8 mouse cellular contexts compared by ENCODE assay signal in genomic region chr8:123290166-123290565, GRCm38 (mm10). TPM values are rescaled to one million over a fixed set of nuclear protein-coding genes. Genes with fewer than 3 reads are reported as not detected.
DNase-seq lines count a peak whose midpoint lies in the region; ATAC-seq and TF ChIP-seq lines count a peak whose summit lies in the region.

No protein-coding gene starts in this region.

- intact Hi-C loops in left cerebral cortex, adult 2 months (cut with DNase I) = no loop called here

- ATAC-seq in cerebellum, adult (ENCODE audit: insufficient number of reproducible peaks, low FRiP score, low TSS enrichment) = no peak
- ATAC-seq in granulocyte monocyte progenitor cell, adult 5-6 weeks (replicated peaks; ENCODE audit: poor library complexity, severe bottlenecking) = peak; percentile 73; the same call in 1 of the 2 replicates
- peak; percentile 78 for ATAC-seq in neutrophil, adult 5-6 weeks (ENCODE audit: extremely low read depth, insufficient number of reproducible peaks, low FRiP score, poor library complexity, severe bottlenecking)

- no peak for TF ChIP-seq EP300 in MEL (IDR thresholded peaks at IDR 0.05; ENCODE audit: low read depth in 1 of 2, low read length in 2 of 2)

- peak; percentile 66 for TF ChIP-seq RAD21 in MEL (IDR thresholded peaks at IDR 0.05; ENCODE audit: low read depth, low read length)

- no peak overlapping the region for H3K9ac ChIP-seq in MEL (ENCODE audit: control insufficient read depth, low read depth, low read length, poor library complexity, severe bottlenecking)

- no peaks in the 10 kb centered on the region for H3K79me2 ChIP-seq in MEL (ENCODE audit: control insufficient read depth, insufficient read depth, low read length, poor library complexity)

- no peak overlapping the region for H3K4me3 ChIP-seq in left cerebral cortex, adult 2 months
- H3K4me3 ChIP-seq in MEL (ENCODE audit: control insufficient read depth in 1 of 2, insufficient read depth in 1 of 2, low read depth in 2 of 2, low read length in 2 of 2) = no peak overlapping the region

- no peaks in the 10 kb centered on the region for H3K4me1 ChIP-seq in MEL (ENCODE audit: control insufficient read depth in 1 of 2, insufficient read depth in 2 of 2, low read length in 2 of 2)

- no peaks in the 10 kb centered on the region for H3K9me3 ChIP-seq in MEL (replicated peaks; ENCODE audit: insufficient read depth, low read length)

- no peaks in the 10 kb centered on the region; a peak in 1 of 4 replicates for H3K36me3 ChIP-seq in MEL (ENCODE audit: control insufficient read depth in 1 of 2, insufficient read depth in 2 of 2, low read length in 2 of 2)

- no peaks in the 10 kb centered on the region for H3K27me3 ChIP-seq in MEL (ENCODE audit: control insufficient read depth in 1 of 2, insufficient read depth in 2 of 2, low read length in 2 of 2)

- DNase-seq in cerebellum, postnatal 25 days = peak; percentile 22 to 62
- DNase-seq in left cerebral cortex, adult 2 months (ENCODE audit: extremely low spot score in 1 of 2, low spot score in 2 of 2) = no peak
- DNase-seq in left cerebral cortex, adult 11 months (ENCODE audit: low spot score) = no peak
- peak; percentile 57 for DNase-seq in MEL (ENCODE audit: low read depth, low spot score)
- no peak for DNase-seq in gastrocnemius, adult 8-10 months (ENCODE audit: low spot score in 2 of 2)

- peak; percentile 45 for TF ChIP-seq CTCF in left cerebral cortex, adult 2 months (IDR thresholded peaks at IDR 0.05)
- peak; percentile 56 to 80 (median 72) for TF ChIP-seq CTCF in MEL (IDR thresholded peaks at IDR 0.05 in 2 of 3, conservative IDR thresholded peaks at IDR 0.05 in 1 of 3; ENCODE audit: control insufficient read depth in 1 of 3, insufficient read depth in 1 of 3, low read depth in 2 of 3, low read length in 3 of 3, poor library complexity in 1 of 3, severe bottlenecking in 1 of 3)

- no peak for TF ChIP-seq POLR2A in MEL (IDR thresholded peaks at IDR 0.05; ENCODE audit: control insufficient read depth in 1 of 2, insufficient read depth in 1 of 2, low read depth in 1 of 2, low read length in 2 of 2, poor library complexity in 1 of 2)

- no peak overlapping the region for H3K27ac ChIP-seq in left cerebral cortex, adult 2 months
- H3K27ac ChIP-seq in MEL (ENCODE audit: control insufficient read depth, low read depth, low read length) = no peak overlapping the region

TF ChIP-seq in MEL, 35 proteins besides CTCF, POLR2A, EP300 and RAD21:
- TF ChIP-seq SMC3 (IDR thresholded peaks at IDR 0.05; ENCODE audit: low read depth, low read length) (peak; percentile 52), BHLHE40 (IDR thresholded peaks at IDR 0.05; ENCODE audit: borderline replicate concordance, low read depth, low read length) (no peak), UBTF (IDR thresholded peaks at IDR 0.05; ENCODE audit: borderline replicate concordance, insufficient read depth, low read depth, low read length) (no peak), TAL1 (IDR thresholded peaks at IDR 0.05; ENCODE audit: low read length) (no peak), NRF1 (IDR thresholded peaks at IDR 0.05; ENCODE audit: insufficient read depth, low read depth, low read length, poor library complexity, severe bottlenecking) (no peak), E2F4 (IDR thresholded peaks at IDR 0.05; ENCODE audit: borderline replicate concordance, low read depth, low read length) (no peak), ZC3H11A (IDR thresholded peaks at IDR 0.05; ENCODE audit: low read depth, low read length) (peak; percentile 44), MAZ (IDR thresholded peaks at IDR 0.05; ENCODE audit: low read depth, low read length) (no peak), ZMIZ1 (IDR thresholded peaks at IDR 0.05; ENCODE audit: low read depth, low read length) (no peak), RCOR1 (IDR thresholded peaks at IDR 0.05; ENCODE audit: low read depth, low read length) (no peak), ZKSCAN1 (IDR thresholded peaks at IDR 0.05; ENCODE audit: low read depth, low read length) (no peak), USF2 (IDR thresholded peaks at IDR 0.05; ENCODE audit: borderline replicate concordance in 1 of 2, insufficient read depth in 1 of 2, low read depth in 1 of 2, low read length in 2 of 2) (no peak), TBP (IDR thresholded peaks at IDR 0.05; ENCODE audit: low read depth, low read length) (no peak), MYB (IDR thresholded peaks at IDR 0.05; ENCODE audit: low read depth, low read length) (no peak), POLR2AphosphoS5 (IDR thresholded peaks at IDR 0.05; ENCODE audit: borderline replicate concordance, low read depth, low read length) (no peak)

RNA-seq across cellular contexts. Expression of gene Fanca, which starts 28.2 kb away (rescaled TPM):
- total RNA-seq in left cerebral cortex, adult 2 months (2021) = 1 to 10 TPM; 3.1 to 3.7 TPM
- 22.9 and 32.2 TPM in 2 replicates for total RNA-seq in MEL (2012; rRNA removed)
- 10 to 100 TPM in 1 of 2 experiments, not detected in 1; 75.9 TPM for polyA plus RNA-seq in MEL (2012; ENCODE audit: insufficient read depth in 1 of 2, insufficient read length in 2 of 2, low read depth in 1 of 2, low replicate concordance in 2 of 2, missing spikeins in 1 of 2)
- total RNA-seq in granulocyte monocyte progenitor cell, adult 5-6 weeks (2014; fragmentation: Nextera tagmentation) = 52.0 and 70.0 TPM in 2 replicates
- 30.2 and 39.5 TPM in 2 replicates for total RNA-seq in granulocyte monocyte progenitor cell, adult 5-6 weeks (2017)
- 26.8 and 30.6 TPM in 2 replicates for total RNA-seq in neutrophil, adult 5-6 weeks (2017)
- total RNA-seq in gastrocnemius, adult 8-10 months (2022) = not detected

RNA-seq across cellular contexts. Expression of gene Vps9d1, which starts 36.0 kb away (rescaled TPM):
- total RNA-seq in left cerebral cortex, adult 2 months (2021) = 10 to 100 TPM; 53.3 to 63.0 TPM
- total RNA-seq in MEL (2012; rRNA removed) = 3.0 and 4.4 TPM in 2 replicates
- polyA plus RNA-seq in MEL (2012; ENCODE audit: insufficient read depth in 1 of 2, insufficient read length in 2 of 2, low read depth in 1 of 2, low replicate concordance in 2 of 2, missing spikeins in 1 of 2) = 10 to 100 TPM in 1 of 2 experiments, not detected in 1; 12.2 TPM
- total RNA-seq in granulocyte monocyte progenitor cell, adult 5-6 weeks (2014; fragmentation: Nextera tagmentation) = 14.1 and 19.6 TPM in 2 replicates
- total RNA-seq in granulocyte monocyte progenitor cell, adult 5-6 weeks (2017) = 11.9 and 20.8 TPM in 2 replicates
- 43.6 and 53.3 TPM in 2 replicates for total RNA-seq in neutrophil, adult 5-6 weeks (2017)
- total RNA-seq in gastrocnemius, adult 8-10 months (2022) = 10 to 100 TPM; 13.7 to 22.6 (median 21.7) TPM

RNA-seq across cellular contexts. Expression of gene Zfp276, which starts 36.2 kb away (rescaled TPM):
- 10 to 100 TPM; 26.4 to 29.2 TPM for total RNA-seq in left cerebral cortex, adult 2 months (2021)
- total RNA-seq in MEL (2012; rRNA removed) = 11.8 and 16.0 TPM in 2 replicates
- polyA plus RNA-seq in MEL (2012; ENCODE audit: insufficient read depth in 1 of 2, insufficient read length in 2 of 2, low read depth in 1 of 2, low replicate concordance in 2 of 2, missing spikeins in 1 of 2) = 10 to 100 TPM in 1 of 2 experiments, not detected in 1; 19.2 TPM
- 10.7 and 13.9 TPM in 2 replicates for total RNA-seq in granulocyte monocyte progenitor cell, adult 5-6 weeks (2014; fragmentation: Nextera tagmentation)
- total RNA-seq in granulocyte monocyte progenitor cell, adult 5-6 weeks (2017) = 7.8 and 9.9 TPM in 2 replicates
- total RNA-seq in neutrophil, adult 5-6 weeks (2017) = 55.0 and 57.4 TPM in 2 replicates
- 1 to 10 TPM; 3.8 to 8.4 (median 5.4) TPM for total RNA-seq in gastrocnemius, adult 8-10 months (2022)

RNA-seq across cellular contexts. Expression of gene Spire2, which starts 42.3 kb away (rescaled TPM):
- total RNA-seq in left cerebral cortex, adult 2 months (2021) = 10 to 100 TPM; 14.1 to 19.5 TPM
- 1.1 and 2.8 TPM in 2 replicates for total RNA-seq in MEL (2012; rRNA removed)
- 1 to 10 TPM in 1 of 2 experiments, not detected in 1; 5.4 TPM for polyA plus RNA-seq in MEL (2012; ENCODE audit: insufficient read depth in 1 of 2, insufficient read length in 2 of 2, low read depth in 1 of 2, low replicate concordance in 2 of 2, missing spikeins in 1 of 2)
- total RNA-seq in granulocyte monocyte progenitor cell, adult 5-6 weeks (2014; fragmentation: Nextera tagmentation) = not detected in 2 replicates
- 0.13 TPM in 1 of 2 replicates, not detected in the other for total RNA-seq in granulocyte monocyte progenitor cell, adult 5-6 weeks (2017)
- 0.23 and 0.37 TPM in 2 replicates for total RNA-seq in neutrophil, adult 5-6 weeks (2017)
- total RNA-seq in gastrocnemius, adult 8-10 months (2022) = under 1 TPM in 3 of 4 experiments, not detected in 1; 0.16 to 0.22 (median 0.20) TPM

RNA-seq across cellular contexts. Expression of gene Spata2l, which starts 54.1 kb away (rescaled TPM):
- 10 to 100 TPM; 75.4 to 97.5 TPM for total RNA-seq in left cerebral cortex, adult 2 months (2021)
- 1.2 and 1.9 TPM in 2 replicates for total RNA-seq in MEL (2012; rRNA removed)
- polyA plus RNA-seq in MEL (2012; ENCODE audit: insufficient read depth in 1 of 2, insufficient read length in 2 of 2, low read depth in 1 of 2, low replicate concordance in 2 of 2, missing spikeins in 1 of 2) = 1 to 10 TPM in 1 of 2 experiments, not detected in 1; 3.1 TPM
- total RNA-seq in granulocyte monocyte progenitor cell, adult 5-6 weeks (2014; fragmentation: Nextera tagmentation) = 1.5 and 3.9 TPM in 2 replicates
- 1.0 and 4.3 TPM in 2 replicates for total RNA-seq in granulocyte monocyte progenitor cell, adult 5-6 weeks (2017)
- total RNA-seq in neutrophil, adult 5-6 weeks (2017) = 3.5 and 6.8 TPM in 2 replicates
- 1 to 10 TPM in 3 of 4 experiments, under 1 TPM in 1; 0.97 to 1.8 (median 1.3) TPM for total RNA-seq in gastrocnemius, adult 8-10 months (2022)

Comparison
In these comparisons a context has a peak if more than half of its experiments do, and no peak if none do; other contexts are left out.
1. DNase-seq: peak in cerebellum, postnatal 25 days (2 of 2) and MEL (single experiment); none in left cerebral cortex, adult 2 months (0 of 2), left cerebral cortex, adult 11 months (single experiment) and gastrocnemius, adult 8-10 months (0 of 2).
2. RNA of gene Fanca, which starts 28.2 kb away (total RNA-seq): 30.2 to 70.0 TPM in granulocyte monocyte progenitor cell, adult 5-6 weeks, 22.9 to 32.2 TPM in MEL, 26.8 to 30.6 TPM in neutrophil, adult 5-6 weeks and 3.1 to 3.7 TPM in left cerebral cortex, adult 2 months; not detected in gastrocnemius, adult 8-10 months; every median in the first group is over 4 times any median in the second.